Mouse (Mus musculus): ENCODE data around the gene Mllt3.

DNA sequence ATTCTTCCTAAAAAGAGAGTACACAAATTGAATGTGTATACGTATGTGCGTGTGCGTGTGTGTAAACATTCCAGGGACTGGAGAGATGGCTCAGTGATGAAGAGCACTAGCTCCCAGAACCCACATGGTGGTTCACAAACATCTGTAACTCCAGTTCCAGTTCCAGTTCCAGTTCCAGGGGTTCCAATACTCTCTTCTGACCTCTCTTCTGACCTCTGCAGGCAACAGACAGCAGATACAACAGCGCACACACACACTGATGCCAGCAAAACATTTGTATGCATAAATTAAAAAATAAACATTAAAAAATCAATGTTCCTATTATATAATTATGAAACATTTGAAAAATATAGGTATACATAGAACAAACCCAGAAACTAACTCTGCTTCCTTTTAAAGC lies 258.6 kb downstream of the Mllt3 start:
- no peak for TF ChIP-seq POLR2A (IDR thresholded peaks at IDR 0.05; ENCODE audit: low read depth, low read length)
- no peak for TF ChIP-seq CTCF (IDR thresholded peaks at IDR 0.05; ENCODE audit: extremely low read depth, insufficient read depth, insufficient read length, insufficient replicate concordance)
